Mouse (Mus musculus) lung, postnatal 36 days (tissue): ENCODE measurements at regions not wholly inside any gene's neighbourhood (a gene's known extent, or its start where the extent isn't known, plus 50 kb on each side); places are given as distances from the start of the nearest gene placed in this dataset.

ENCODE experiments used
- DNase-seq: peaks from one replicate; pipeline ENCODE4 v3.0.0; 2022; ENCODE audit warnings: mixed read lengths

- no peak for DNase-seq
Observed at GRCm38 (mm10) chr7:137751151-137751859, 313.9 kb downstream of the Glrx3 start.

GRCm38 (mm10) chr7:137765961-137766360, 328.5 kb downstream of the Glrx3 start:
- DNase-seq: no peak

- no peak for DNase-seq
Observed at GRCm38 (mm10) chr7:137766721-137767120, 329.3 kb downstream of the Glrx3 start.

DNA sequence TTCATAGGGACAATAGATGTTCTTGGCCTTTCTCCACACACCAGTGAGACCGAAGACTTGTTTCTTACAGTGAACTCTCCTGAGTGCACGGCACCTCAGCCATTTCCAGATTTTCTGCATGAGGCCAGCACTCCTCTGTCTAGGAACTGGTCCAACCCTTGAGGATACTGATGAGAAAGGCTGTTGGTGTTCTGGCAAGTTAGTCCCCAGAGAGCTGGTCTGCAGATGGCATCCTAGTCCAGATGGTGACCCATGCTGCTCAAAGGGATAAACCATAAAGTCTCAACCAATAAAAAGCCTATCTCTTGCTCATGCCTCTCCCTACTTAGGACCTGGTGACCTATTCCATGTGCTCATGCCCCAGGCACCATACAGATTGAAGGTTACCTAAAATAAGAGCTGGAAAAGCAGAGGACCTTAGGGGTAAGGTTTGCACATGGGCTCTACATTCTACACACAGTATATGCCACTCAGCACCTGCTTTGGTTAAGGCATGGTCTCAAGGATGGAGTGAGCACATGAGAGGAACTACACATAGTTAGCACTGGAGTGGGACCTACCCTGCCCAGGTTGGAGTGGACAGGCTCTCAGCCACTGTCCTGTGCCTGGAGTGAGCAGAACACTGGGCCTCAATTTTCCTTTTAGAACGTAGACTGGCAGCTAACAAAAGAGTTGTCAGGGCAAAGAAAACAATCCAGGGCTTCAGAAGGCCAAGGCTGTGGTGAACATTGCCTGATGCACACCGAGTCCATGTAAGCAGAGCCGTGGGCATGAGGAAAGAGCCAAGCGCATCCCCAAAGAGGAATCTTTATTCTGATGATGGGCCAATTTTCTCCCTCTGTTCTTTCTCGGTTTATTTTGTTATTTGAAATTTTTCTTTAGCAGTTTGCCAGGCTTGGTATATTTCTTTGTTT, 335.9 kb downstream of the Glrx3 start:
- no peak for DNase-seq

DNA sequence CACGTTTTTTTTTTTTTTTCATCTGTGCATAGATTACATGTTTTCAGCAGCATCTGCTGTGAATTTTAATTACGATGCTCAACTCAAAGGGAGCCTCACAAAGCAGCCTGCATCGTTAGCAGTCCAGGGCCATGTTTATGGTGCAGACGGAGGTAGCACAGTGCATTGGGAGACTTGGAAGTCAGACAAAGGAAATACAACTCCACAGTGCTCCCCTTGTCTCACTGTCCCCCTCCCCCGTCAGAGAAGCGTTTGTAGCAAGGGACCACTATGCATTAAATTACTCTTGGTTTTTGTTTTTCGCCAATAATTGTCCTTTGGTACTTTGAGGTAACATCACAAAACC, 336.5 kb downstream of the Glrx3 start:
- DNase-seq: no peak

GRCm38 (mm10) chr7:137783954-137784353, 346.5 kb downstream of the Glrx3 start:
- DNase-seq: peak; percentile 50

DNA sequence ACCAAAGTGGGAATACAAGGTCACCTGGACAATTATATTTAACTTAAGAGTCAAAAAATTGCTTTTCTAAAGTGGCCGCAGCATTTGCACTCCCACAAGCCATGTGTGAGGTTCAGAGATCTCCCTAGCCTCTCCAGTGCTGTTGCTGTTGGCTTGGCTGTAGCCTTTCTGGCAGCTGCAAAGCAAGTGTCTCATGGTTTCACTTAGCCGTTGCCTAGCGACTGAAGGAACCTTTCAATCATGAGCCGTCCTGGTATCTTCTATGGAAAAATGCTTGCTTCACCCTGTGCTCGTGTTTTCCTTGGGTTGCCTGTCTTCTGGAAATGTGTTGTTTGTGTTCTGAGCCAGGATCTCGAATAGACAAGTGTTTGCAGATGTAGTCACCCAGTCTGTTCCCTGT, 367.9 kb downstream of the Glrx3 start:
- DNase-seq: peak; percentile 35

GRCm38 (mm10) chr7:137812839-137813238, 375.4 kb downstream of the Glrx3 start:
- DNase-seq: no peak

- DNase-seq: no peak
Observed at GRCm38 (mm10) chr7:137840520-137840919, 403.1 kb downstream of the Glrx3 start.

- DNase-seq: no peak
Observed at GRCm38 (mm10) chr7:137841044-137841443, 403.6 kb downstream of the Glrx3 start.

DNA sequence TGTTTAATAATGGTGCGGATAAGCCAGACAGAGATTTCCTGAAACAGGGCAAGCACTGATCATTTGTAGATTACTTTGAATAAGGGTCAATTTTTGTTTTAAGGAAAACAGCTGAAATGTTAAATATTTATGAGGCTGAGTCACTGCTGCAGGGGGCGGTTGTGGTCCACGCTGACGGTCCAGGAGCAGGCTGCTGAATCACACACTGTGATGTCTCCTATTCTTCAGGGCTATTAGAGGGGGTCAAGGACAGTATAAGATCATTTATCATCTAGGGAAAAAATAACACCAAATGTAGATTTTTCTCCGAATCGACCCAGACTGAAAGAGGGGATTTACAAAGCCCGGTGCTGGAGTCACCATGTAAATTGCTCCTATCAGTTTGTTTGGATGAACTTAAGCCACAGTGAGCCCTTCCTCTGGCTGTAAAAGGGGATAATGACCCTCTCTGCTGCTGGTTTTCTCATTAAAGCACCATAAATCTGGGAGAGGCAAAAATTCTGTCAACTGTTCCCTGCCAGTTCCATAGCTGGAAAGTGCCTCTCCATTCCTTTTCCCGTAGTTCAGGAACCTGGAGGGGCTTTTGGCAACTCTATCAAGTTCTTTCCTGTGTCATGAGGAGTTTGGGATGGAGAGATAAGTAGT, 404.2 kb downstream of the Glrx3 start:
- no peak for DNase-seq

DNA sequence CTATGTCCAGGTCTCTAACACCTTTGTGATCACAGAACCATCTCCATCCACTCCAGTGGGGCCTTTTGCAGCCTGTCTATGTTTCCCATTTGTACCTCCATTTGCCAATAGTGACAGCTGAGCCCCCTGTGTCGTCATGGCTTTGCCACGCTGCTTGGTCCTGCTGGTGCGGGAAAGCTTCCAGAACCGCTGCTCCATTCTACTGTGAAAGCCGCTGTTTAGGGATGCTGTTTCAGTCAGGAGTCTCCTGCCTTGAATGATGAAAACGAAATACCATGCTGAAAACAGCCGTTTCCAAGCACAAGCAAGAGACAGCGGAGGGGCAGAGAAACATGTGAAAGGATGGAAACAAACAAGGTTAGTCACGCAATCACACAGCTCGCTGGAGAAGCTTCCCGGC, 410.4 kb downstream of the Glrx3 start:
- DNase-seq: no peak

DNA sequence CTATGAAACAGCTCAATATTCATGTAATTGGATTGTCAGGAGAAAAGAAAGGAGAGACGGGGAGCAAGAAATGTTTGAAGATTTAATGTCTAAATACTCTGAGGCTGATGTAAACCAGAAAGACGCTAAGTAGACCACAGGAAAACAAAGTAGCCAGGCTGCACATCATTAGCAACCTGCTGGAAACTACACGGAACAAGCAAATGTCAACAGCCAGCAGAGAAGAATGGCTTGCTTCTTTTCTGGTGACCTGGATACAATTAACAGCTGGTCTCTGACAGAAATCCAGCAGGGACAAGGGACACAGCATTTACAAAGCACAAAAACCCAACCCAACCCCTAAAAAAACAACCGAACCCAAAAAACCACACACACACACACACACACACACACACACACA, 413.6 kb downstream of the Glrx3 start:
- DNase-seq: no peak

DNA sequence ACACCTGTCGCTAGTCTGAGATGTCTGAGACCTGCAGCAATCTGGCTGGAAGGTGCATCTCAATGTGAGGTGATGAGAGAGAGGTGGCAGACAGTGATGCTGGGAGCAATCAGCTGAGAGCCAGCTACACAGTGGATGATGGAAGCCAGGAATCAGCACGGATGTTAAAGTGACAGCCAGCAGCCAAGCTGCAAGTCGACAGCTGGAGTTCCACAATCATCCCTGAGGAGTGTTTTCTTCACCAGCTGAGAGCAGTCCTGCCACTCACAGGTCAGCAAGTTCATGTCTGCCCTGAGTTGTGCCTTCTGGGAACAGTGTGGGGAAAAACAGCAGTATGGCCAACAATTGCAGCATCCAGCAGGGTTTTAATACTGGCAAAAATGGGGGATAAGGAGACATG, 422.3 kb downstream of the Glrx3 start:
- peak; percentile 1 for DNase-seq

GRCm38 (mm10) chr7:137860520-137860919, 423.1 kb downstream of the Glrx3 start:
- DNase-seq: no peak

GRCm38 (mm10) chr7:137864912-137865311, 427.5 kb downstream of the Glrx3 start:
- DNase-seq: no peak

DNA sequence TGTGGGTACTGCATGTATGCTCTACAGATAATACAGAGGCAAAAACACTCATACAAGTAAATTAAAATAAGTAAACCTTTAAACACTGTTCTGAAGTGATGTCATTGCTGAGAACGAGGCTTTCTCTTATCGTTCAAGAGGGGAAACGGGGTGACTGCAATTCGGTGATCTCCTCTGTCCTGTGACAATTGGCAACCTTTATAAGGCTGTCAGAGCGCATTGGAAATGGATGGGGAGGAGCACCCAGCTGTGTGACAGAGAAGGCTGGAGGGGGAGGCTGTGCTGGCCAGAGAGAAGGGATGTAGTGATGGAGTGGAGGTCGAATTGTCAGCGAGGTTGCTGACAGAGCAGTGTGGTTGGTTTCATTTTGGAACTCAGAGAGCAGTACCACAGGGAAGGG, 428.0 kb downstream of the Glrx3 start:
- DNase-seq: no peak

- no peak for DNase-seq
Observed at GRCm38 (mm10) chr7:137866880-137867279, 429.5 kb downstream of the Glrx3 start.

DNA sequence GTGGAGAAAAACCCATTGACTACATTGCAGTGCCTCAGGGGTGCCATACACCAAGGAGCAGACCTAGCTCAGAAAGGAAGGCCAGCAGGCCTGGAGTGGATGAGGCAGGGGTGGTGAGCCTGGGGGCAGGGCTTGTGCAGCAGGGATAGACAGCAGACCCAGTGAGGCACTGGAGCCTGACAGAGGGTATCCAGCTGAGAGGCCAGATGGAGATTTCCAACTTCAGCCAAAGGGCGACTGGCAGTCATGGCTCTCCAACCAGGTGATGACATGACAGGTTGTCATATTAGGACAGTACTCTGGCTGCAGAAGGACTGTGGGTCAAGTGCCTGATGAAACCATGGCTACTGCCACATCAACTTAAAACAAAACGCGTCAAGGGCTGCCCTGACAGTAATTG, 431.1 kb downstream of the Glrx3 start:
- DNase-seq: no peak

- DNase-seq: no peak
Observed at GRCm38 (mm10) chr7:137875306-137875705, 437.9 kb downstream of the Glrx3 start.

GRCm38 (mm10) chr7:137879296-137879695, 441.9 kb downstream of the Glrx3 start:
- no peak for DNase-seq

- no peak for DNase-seq
Observed at GRCm38 (mm10) chr7:137882876-137883275, 445.5 kb downstream of the Glrx3 start.

DNA sequence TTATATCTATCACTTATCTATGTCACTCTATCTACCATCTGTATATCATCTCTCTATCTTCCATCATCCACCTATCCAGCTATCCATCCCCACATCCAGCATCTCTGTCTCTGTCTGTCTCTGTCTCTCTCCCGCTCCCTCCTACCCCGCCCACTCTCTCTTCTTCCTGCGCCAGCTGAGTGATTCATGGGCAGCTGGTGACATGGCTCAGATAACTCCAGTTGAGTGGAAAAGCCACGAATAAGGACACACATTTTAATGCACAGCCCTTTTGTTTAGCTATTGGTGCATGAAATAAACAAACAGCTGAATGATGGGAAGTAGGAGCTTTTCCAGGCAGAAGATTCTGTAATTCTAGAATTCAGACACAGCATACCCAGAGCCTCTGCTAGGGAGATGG, 446.3 kb downstream of the Glrx3 start:
- DNase-seq: no peak

- no peak for DNase-seq
Observed at GRCm38 (mm10) chr7:137885146-137885545, 447.7 kb downstream of the Glrx3 start.
